Mouse (Mus musculus): ENCODE results near the gene Lrch1. TPM values are rescaled to one million over a fixed set of nuclear protein-coding genes. Genes with fewer than 3 reads are reported as not detected.
A peak's percentile ranks its signal among the peaks of the same experiment; 100 is the strongest.

Gene Lrch1
- polyA plus RNA-seq, 1 experiment from 2014 or later, result 16.0 TPM

- no peaks in the 10 kb centered on the region for H3K9me3 ChIP-seq (ENCODE audit: control insufficient read depth, low read depth, low read length)
- no peak overlapping the region for H3K9ac ChIP-seq (replicated peaks; ENCODE audit: low read depth, low read length)
- H3K27me3 ChIP-seq (ENCODE audit: control insufficient read depth, insufficient read depth, low read length), result no peaks in the 10 kb centered on the region
- ATAC-seq (ENCODE audit: insufficient number of reproducible peaks, insufficient read depth, low FRiP score, low read depth), result no peak
- peaks cover 23% of the 10 kb centered on the region for H3K4me1 ChIP-seq (ENCODE audit: control insufficient read depth, insufficient read depth, low read length)
- peak overlapping the region; percentile 78; the same call in 1 of the 2 replicates for H3K27ac ChIP-seq (ENCODE audit: low read length)
- WGBS, result 79% methylated on average over 4 of the region's 4 CpGs
- H3K4me2 ChIP-seq (replicated peaks; ENCODE audit: low read depth, low read length), result no peak overlapping the region
- H3K4me3 ChIP-seq (ENCODE audit: low read depth, low read length), result no peak overlapping the region
- H3K36me3 ChIP-seq (ENCODE audit: control insufficient read depth, insufficient read depth, low read length), result no peaks in the 10 kb centered on the region
Measured at GRCm38 (mm10) chr14:74853759-74854100, 93.9 kb downstream of the Lrch1 start.

- Histone ChIP-seq H3K36me3 (ENCODE audit: control insufficient read depth, insufficient read depth, low read length) (no peaks in the 10 kb centered on the region), H3K4me2 (replicated peaks; ENCODE audit: low read depth, low read length) (0 out of 2 replicates have a peak overlapping the region, but pooled peaks have one; percentile 3), H3K4me3 (ENCODE audit: low read depth, low read length) (no peak overlapping the region), H3K27ac (ENCODE audit: low read length) (peak overlapping the region; percentile 78), H3K27me3 (ENCODE audit: control insufficient read depth, insufficient read depth, low read length) (no peaks in the 10 kb centered on the region), H3K9me3 (ENCODE audit: control insufficient read depth, low read depth, low read length) (no peaks in the 10 kb centered on the region), H3K9ac (replicated peaks; ENCODE audit: low read depth, low read length) (no peak overlapping the region), H3K4me1 (ENCODE audit: control insufficient read depth, insufficient read depth, low read length) (peaks cover 23% of the 10 kb centered on the region)
- ATAC-seq (ENCODE audit: insufficient number of reproducible peaks, insufficient read depth, low FRiP score, low read depth), result no peak
- 30% methylated on average over 16 of the region's 16 CpGs for WGBS
Measured at GRCm38 (mm10) chr14:74852965-74853758, 94.5 kb downstream of the Lrch1 start.

GRCm38 (mm10) chr14:74851866-74852265 lies 95.8 kb downstream of the Lrch1 start:
- 0 out of 2 replicates have a peak, but pooled peaks have one; percentile 29 for ATAC-seq (ENCODE audit: insufficient number of reproducible peaks, insufficient read depth, low FRiP score, low read depth)
- Histone ChIP-seq H3K27ac (ENCODE audit: low read length) (peak overlapping the region; percentile 78; the same call in 1 of the 2 replicates), H3K9me3 (ENCODE audit: control insufficient read depth, low read depth, low read length) (no peaks in the 10 kb centered on the region), H3K9ac (replicated peaks; ENCODE audit: low read depth, low read length) (no peak overlapping the region), H3K4me3 (ENCODE audit: low read depth, low read length) (no peak overlapping the region), H3K4me1 (ENCODE audit: control insufficient read depth, insufficient read depth, low read length) (peaks cover 23% of the 10 kb centered on the region), H3K27me3 (ENCODE audit: control insufficient read depth, insufficient read depth, low read length) (no peaks in the 10 kb centered on the region), H3K4me2 (replicated peaks; ENCODE audit: low read depth, low read length) (no peak overlapping the region), H3K36me3 (ENCODE audit: control insufficient read depth, insufficient read depth, low read length) (no peaks in the 10 kb centered on the region)
- 38% methylated on average over 9 of the region's 9 CpGs for WGBS

- H3K27ac ChIP-seq (ENCODE audit: low read length), result peak overlapping the region; percentile 16; the same call in 1 of the 2 replicates
- no peaks in the 10 kb centered on the region for H3K36me3 ChIP-seq (ENCODE audit: control insufficient read depth, insufficient read depth, low read length)
- no peak overlapping the region for H3K4me2 ChIP-seq (replicated peaks; ENCODE audit: low read depth, low read length)
- H3K9me3 ChIP-seq (ENCODE audit: control insufficient read depth, low read depth, low read length), result no peaks in the 10 kb centered on the region
- H3K4me3 ChIP-seq (ENCODE audit: low read depth, low read length), result no peak overlapping the region
- 38% methylated on average over 6 of the region's 6 CpGs for WGBS
- no peak overlapping the region for H3K9ac ChIP-seq (replicated peaks; ENCODE audit: low read depth, low read length)
- no peaks in the 10 kb centered on the region for H3K27me3 ChIP-seq (ENCODE audit: control insufficient read depth, insufficient read depth, low read length)
- ATAC-seq (ENCODE audit: insufficient number of reproducible peaks, insufficient read depth, low FRiP score, low read depth), result peak; percentile 42; the same call in 1 of the 2 replicates
- peaks cover 31% of the 10 kb centered on the region for H3K4me1 ChIP-seq (ENCODE audit: control insufficient read depth, insufficient read depth, low read length)
Measured at GRCm38 (mm10) chr14:74849020-74849419, 98.7 kb downstream of the Lrch1 start.

GRCm38 (mm10) chr14:74848224-74848623 lies 99.5 kb downstream of the Lrch1 start:
- ATAC-seq (ENCODE audit: insufficient number of reproducible peaks, insufficient read depth, low FRiP score, low read depth), result no peak
- H3K9me3 ChIP-seq (ENCODE audit: control insufficient read depth, low read depth, low read length), result no peaks in the 10 kb centered on the region
- no peak overlapping the region for H3K4me2 ChIP-seq (replicated peaks; ENCODE audit: low read depth, low read length)
- no peak overlapping the region for H3K4me3 ChIP-seq (ENCODE audit: low read depth, low read length)
- H3K9ac ChIP-seq (replicated peaks; ENCODE audit: low read depth, low read length), result no peak overlapping the region
- 92% methylated on average over 5 of the region's 5 CpGs for WGBS
- H3K27ac ChIP-seq (ENCODE audit: low read length), result 0 out of 2 replicates have a peak overlapping the region, but pooled peaks have one; percentile 16
- no peaks in the 10 kb centered on the region for H3K27me3 ChIP-seq (ENCODE audit: control insufficient read depth, insufficient read depth, low read length)
- no peaks in the 10 kb centered on the region for H3K36me3 ChIP-seq (ENCODE audit: control insufficient read depth, insufficient read depth, low read length)
- peaks cover 25% of the 10 kb centered on the region for H3K4me1 ChIP-seq (ENCODE audit: control insufficient read depth, insufficient read depth, low read length)

GRCm38 (mm10) chr14:74847311-74848133 lies 100.2 kb downstream of the Lrch1 start:
- 76% methylated on average over 14 of the region's 14 CpGs for WGBS
- Histone ChIP-seq H3K9ac (replicated peaks; ENCODE audit: low read depth, low read length) (no peak overlapping the region), H3K4me1 (ENCODE audit: control insufficient read depth, insufficient read depth, low read length) (peaks cover 18% of the 10 kb centered on the region), H3K27me3 (ENCODE audit: control insufficient read depth, insufficient read depth, low read length) (no peaks in the 10 kb centered on the region), H3K27ac (ENCODE audit: low read length) (peak overlapping the region; percentile 61; the same call in 1 of the 2 replicates), H3K4me3 (ENCODE audit: low read depth, low read length) (no peak overlapping the region), H3K4me2 (replicated peaks; ENCODE audit: low read depth, low read length) (no peak overlapping the region), H3K9me3 (ENCODE audit: control insufficient read depth, low read depth, low read length) (no peaks in the 10 kb centered on the region), H3K36me3 (ENCODE audit: control insufficient read depth, insufficient read depth, low read length) (no peaks in the 10 kb centered on the region)
- no peak for ATAC-seq (ENCODE audit: insufficient number of reproducible peaks, insufficient read depth, low FRiP score, low read depth)

GRCm38 (mm10) chr14:74846668-74847067 lies 101.0 kb downstream of the Lrch1 start:
- Histone ChIP-seq H3K27me3 (ENCODE audit: control insufficient read depth, insufficient read depth, low read length) (no peaks in the 10 kb centered on the region), H3K4me2 (replicated peaks; ENCODE audit: low read depth, low read length) (no peak overlapping the region)
- ATAC-seq (ENCODE audit: insufficient number of reproducible peaks, insufficient read depth, low FRiP score, low read depth), result no peak

GRCm38 (mm10) chr14:74845661-74846274 lies 101.9 kb downstream of the Lrch1 start:
- H3K9me3 ChIP-seq (ENCODE audit: control insufficient read depth, low read depth, low read length), result no peaks in the 10 kb centered on the region
- no peak overlapping the region for H3K4me2 ChIP-seq (replicated peaks; ENCODE audit: low read depth, low read length)
- peaks cover 11% of the 10 kb centered on the region; the same call in 1 of the 2 replicates for H3K4me1 ChIP-seq (ENCODE audit: control insufficient read depth, insufficient read depth, low read length)
- no peak overlapping the region for H3K4me3 ChIP-seq (ENCODE audit: low read depth, low read length)
- no peak for ATAC-seq (ENCODE audit: insufficient number of reproducible peaks, insufficient read depth, low FRiP score, low read depth)
- H3K9ac ChIP-seq (replicated peaks; ENCODE audit: low read depth, low read length), result no peak overlapping the region
- no peaks in the 10 kb centered on the region for H3K36me3 ChIP-seq (ENCODE audit: control insufficient read depth, insufficient read depth, low read length)
- peak overlapping the region; percentile 39; the same call in 1 of the 2 replicates for H3K27ac ChIP-seq (ENCODE audit: low read length)
- H3K27me3 ChIP-seq (ENCODE audit: control insufficient read depth, insufficient read depth, low read length), result no peaks in the 10 kb centered on the region
- WGBS, result 43% methylated on average over 2 of the region's 2 CpGs

More at GRCm38 (mm10) chr14:74846668-74847067, 101.0 kb downstream of the Lrch1 start:
- Histone ChIP-seq H3K9ac (replicated peaks; ENCODE audit: low read depth, low read length) (no peak overlapping the region), H3K36me3 (ENCODE audit: control insufficient read depth, insufficient read depth, low read length) (no peaks in the 10 kb centered on the region), H3K4me3 (ENCODE audit: low read depth, low read length) (no peak overlapping the region), H3K27ac (ENCODE audit: low read length) (peak overlapping the region; percentile 61; the same call in 1 of the 2 replicates), H3K9me3 (ENCODE audit: control insufficient read depth, low read depth, low read length) (no peaks in the 10 kb centered on the region), H3K4me1 (ENCODE audit: control insufficient read depth, insufficient read depth, low read length) (peaks cover 10% of the 10 kb centered on the region; the same call in 1 of the 2 replicates)
- WGBS, result 32% methylated on average over 5 of the region's 5 CpGs
